Mouse (Mus musculus) lung, adult 2 months (tissue): ENCODE measurements around the gene Nr4a3.

Source experiments
- CTCF ChIP-seq: fragments of 200-500 bp; IDR thresholded peaks from 2 replicates; pipeline ENCODE4 v1.5.1; 2011; ENCODE audit warnings: mild to moderate bottlenecking, low read length, control low read depth; ENCODE audit not compliant: insufficient read depth
- POLR2A ChIP-seq: fragments of 200-500 bp; IDR thresholded peaks from 2 replicates; pipeline ENCODE4 v1.6.1; 2011; ENCODE audit warnings: low read depth, mild to moderate bottlenecking, control low read depth, low read length, borderline replicate concordance; ENCODE audit errors: extremely low read depth

- no peak for TF ChIP-seq POLR2A
- TF ChIP-seq CTCF: no peak
These were observed 34.5 kb downstream of the Nr4a3 start for GRCm38 (mm10) chr4:48079285-48080039.
